Mouse (Mus musculus): ENCODE results near the gene Slc25a31.

Slc25a31 gene

DNA sequence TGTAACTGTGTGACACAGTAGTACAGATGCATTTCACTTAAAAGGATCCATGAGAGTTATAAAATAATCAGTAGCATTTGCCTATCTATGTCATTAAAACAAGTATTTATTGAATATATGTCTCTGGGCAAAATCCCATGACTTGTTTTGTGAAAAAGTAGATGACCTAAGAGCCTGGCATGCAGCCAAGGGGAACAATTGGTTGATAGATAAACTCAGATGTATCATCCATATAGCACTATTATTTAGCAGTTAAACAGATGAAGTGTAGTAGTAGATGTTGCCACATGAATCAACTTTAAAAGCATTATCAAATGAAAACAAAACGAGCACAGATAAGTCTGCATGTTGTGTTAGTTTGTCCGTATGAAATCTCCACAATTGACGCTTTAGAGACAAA lies 10.4 kb downstream of the Slc25a31 start:
- no peak for DNase-seq (ENCODE audit: low read depth in 1 of 2, low spot score in 2 of 2)

DNA sequence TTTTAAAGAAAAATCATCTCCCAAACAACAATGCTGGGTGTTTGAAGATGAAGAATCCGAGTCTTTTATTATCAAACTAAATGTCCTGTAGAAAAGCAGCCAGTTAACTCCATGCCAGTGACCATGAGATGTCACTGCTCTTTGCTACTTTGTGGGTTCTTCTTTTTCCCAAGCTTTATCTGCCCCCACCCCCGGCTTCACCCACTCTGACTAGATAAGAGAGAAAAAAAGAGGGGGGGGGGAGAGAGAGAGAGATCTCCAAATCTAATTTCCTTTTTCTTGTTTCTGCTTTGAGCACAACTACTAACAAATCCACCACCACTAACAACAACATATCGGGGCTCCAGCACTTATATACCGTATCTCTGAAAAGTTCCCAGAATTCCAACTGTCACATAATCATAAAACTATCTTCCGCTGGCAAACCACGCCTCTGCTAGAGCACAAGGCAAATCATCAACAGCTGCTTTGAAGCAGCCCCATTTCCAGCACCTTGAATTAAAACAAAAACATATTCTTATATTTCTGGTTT lies 29.8 kb downstream of the Slc25a31 start:
- DNase-seq (ENCODE audit: low read depth in 1 of 2, low spot score in 2 of 2), result no peak

DNA sequence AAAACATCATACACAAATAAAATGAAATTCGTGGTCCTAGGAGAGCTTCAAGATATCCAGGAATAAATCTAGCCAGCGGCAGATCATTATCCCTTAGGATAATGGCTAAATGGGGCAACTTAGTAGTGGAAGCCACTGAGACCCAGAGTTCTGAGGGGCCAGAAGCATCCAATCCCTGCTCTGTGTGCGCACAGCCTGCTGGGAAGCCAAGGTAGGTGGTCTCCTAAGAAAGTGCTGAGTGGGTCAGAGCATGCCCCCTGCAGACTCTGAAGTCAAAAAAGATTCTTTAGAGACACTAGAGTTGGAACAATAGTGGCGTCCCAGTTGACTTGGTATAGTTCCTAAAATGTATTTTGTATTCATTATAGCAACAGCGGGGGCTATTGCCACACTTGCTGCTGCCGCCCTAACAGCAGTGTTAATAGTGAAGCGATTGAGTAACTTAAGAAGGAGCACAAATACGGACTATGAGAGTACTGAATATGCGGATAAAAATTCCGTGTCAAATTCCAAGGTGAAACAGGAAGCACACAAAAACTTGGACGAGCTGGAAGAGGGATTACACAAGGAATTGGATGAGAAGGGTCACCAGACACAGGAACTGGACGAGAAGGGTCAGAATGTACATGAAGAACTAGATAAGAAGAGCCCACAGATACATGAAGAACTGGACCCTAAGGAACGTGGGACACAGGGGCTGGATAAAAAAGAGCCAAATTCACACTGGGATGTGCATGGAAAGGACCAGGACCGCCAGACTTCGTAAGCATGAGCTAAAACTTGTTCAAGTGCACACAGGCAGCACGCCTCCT lies 35.6 kb downstream of the Slc25a31 start, which contains the start of gene Hspa4l:
Hspa4l (plus strand) TSS at position 472 of the 812 bp plus-strand sequence.
- no peak for DNase-seq (ENCODE audit: low read depth in 1 of 2, low spot score in 2 of 2)

DNA sequence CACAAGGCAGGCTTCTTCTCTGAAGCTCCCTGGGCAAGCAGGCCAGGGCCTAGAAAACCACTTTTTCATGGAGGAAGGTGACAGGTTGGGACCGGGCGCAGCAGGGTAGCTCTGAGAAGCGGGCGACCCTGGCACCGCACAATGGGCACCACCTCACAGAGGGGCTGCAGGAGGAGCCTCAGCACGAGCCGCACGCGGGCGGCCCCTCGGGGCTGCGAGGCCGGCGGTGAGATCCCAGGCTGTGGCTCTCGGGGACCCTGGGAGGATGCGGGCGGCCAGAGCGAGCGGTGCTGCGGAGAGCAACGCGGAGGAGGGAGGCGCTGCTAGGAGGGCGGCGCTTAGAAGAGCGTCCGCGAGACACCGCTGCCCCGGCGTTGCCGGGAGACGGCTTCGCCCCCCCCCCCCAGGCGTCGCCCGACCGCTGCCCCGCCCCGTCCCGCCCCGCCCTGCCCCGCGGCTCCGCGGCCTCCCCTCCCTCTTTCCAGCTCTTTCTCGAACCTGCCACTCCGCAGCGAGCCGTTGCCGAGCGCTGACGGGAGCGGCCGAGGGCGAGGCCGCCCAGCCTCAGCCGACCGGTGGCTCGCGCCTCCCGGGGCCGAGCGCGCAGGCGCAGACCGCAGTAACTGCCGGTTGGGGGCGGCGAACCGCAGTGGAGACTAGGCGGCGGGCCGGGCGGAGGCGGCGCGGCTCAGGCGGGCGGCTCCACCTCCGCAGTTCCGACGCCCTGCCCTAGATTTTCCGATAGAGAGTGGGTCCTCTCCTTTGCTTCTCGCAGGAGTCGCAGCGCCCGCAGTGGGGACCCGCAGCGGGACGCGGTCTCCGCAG lies 36.4 kb downstream of the Slc25a31 start:
- DNase-seq (ENCODE audit: low read depth in 1 of 2, low spot score in 2 of 2), result peak; percentile 71 to 78

DNA sequence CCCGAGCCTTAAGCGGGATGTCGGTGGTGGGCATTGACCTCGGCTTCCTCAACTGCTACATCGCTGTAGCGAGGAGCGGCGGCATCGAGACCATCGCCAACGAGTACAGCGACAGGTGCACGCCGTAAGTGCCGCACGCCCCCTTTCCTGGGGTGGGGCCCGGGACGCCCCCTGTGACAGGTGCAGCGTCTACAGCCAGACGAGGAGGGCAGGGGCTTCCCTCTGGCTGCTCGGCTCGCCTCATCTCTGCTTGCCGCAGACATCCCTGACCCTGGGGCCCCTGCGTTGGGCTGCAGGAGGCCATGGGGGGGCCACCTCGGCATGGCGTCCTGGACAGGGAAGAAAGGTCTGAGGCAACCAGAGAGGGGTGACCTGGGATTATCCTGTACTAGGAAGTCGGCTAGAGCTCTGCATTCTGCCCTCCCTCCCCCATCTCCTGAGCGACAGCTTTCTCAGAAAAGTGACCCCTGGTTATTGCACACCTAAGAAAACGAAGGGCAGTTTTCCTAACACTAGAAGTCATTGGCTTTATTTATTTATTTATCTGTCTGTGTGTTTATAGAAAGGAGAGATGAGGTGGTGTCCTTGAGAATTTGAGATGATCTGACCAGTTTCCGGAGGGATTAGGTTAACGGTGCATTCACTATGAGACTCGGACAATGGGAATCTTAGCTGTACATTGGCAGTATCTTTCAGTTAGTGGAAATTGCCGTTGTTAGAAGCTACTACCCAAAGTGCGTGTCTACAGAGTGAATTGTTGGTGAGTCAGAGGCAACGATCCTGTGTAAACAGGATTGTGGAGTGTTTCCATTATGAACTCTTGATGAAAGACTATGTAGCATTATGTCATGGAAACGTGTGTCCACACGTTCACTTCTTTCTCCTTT lies 37.2 kb downstream of the Slc25a31 start:
- no peak for DNase-seq (ENCODE audit: low read depth in 1 of 2, low spot score in 2 of 2)

DNA sequence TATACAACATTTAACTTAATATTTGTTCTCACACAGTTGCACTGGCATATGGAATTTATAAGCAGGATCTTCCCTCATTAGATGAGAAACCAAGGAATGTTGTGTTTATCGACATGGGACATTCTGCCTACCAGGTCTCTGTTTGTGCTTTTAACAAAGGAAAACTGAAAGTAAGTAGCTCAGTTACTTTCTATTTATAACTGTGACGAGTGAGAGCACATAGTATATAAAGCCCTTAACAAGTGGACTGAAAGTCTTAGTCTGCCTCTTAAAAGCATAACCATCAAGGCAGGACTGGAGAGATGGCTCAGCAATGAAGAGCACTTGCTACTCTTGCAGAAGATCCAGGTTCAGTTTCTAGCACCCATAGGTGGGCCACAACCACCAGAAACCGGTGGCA lies 52.1 kb downstream of the Slc25a31 start:
- no peak for DNase-seq (ENCODE audit: low read depth in 1 of 2, low spot score in 2 of 2)

DNA sequence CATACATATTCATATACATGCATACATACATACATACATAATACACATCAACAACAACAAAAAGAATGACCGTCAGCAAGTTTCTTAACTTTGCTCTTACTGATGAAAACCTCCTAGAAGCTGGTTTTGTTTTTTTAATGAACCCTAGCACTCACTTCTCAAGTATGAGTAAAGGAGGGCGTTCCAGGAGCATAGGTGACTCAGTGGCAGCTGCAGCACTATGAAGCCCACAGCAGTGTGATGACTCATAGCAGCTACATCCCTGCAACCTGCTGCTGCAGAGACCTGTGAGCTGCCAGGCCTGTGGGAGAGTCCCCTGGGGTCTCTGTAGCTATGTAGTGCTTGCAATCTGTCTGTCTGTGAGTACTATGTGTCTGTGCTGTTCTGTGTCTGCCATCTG lies 52.7 kb downstream of the Slc25a31 start:
- DNase-seq (ENCODE audit: low read depth in 1 of 2, low spot score in 2 of 2), result no peak
